Mouse (Mus musculus) left cerebral cortex, adult 9 months (tissue): ENCODE results near the gene Arrdc3.

Experiments
- DNase-seq, 2 experiments: peaks; one replicate each; pipeline ENCODE4 v3.0.0; 2022; ENCODE audit warnings: low spot score in 2 of 2

Arrdc3 gene

DNA sequence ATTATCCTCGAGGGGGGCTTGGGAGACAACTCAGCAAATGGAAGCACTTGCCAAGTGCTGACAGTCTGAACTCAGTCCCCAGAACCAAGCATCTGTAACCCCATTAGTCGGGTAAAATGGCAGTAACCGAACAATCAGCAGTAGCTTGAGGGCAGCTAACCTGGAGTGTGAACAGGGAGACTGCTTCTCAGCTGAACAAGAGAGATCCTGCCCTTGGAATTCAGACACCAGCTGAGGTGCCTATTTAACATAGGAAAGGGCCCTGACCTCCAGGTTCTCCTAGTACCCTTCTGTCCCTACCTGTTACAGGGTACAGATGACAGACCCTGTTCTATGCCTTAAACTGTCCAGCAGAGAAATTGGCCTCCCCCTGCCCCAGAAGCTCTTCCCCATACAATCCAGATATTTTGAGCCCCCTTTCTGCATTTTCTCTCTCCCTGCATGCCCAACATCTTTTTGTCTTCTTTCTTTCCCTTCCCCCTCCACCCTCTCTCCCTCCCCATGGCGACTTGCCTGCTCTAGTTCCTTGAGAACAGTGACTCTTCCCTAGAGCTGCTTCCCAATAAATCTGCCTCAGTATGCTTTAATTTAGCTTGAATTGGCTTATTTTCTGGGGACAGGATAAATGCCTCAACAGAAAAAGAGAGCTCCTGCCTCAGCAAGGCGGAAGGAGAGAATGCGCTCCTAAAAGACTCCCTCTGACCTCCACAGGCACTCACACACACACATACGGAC, 38.6 kb downstream of the Arrdc3 start:
- no peak for DNase-seq

DNA sequence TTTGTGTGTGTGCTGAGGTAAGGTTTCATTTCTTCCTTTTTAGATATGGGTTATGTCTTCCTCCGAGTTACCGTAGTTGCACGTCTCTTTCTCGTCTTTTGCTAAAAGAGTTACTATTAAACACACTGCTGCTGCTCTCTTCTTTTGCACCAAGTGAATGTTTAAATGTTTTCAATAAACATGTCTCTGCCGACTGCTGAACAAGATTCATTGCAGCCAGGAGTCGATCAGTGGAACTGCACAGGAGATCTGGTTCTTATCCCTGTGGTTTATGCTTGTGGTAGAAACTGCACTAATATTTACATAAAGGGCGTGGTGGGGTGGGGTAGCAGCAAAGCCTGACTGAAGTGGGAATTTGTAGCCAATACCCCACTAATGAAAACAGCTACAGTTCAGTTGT, 45.0 kb downstream of the Arrdc3 start:
- DNase-seq: no peak

DNA sequence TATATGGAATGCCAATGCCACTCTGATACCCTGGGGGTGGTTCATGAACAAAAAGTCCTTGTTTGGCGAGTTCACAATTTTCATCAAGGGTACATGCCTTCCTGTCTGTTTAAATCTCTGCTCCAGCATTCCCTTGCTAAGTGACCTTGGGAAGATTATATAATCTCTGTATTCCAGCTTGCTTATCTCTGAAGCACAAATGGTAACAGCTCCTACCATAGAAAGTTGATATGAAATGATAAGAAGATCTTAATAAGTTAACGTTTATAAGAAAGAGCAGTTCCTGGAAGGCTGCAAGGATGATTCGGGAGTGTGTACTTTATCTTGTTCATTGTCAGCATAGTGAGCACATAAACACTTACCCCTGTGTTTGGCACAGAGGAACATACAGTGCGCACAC, 46.8 kb downstream of the Arrdc3 start:
- no peak for DNase-seq

DNA sequence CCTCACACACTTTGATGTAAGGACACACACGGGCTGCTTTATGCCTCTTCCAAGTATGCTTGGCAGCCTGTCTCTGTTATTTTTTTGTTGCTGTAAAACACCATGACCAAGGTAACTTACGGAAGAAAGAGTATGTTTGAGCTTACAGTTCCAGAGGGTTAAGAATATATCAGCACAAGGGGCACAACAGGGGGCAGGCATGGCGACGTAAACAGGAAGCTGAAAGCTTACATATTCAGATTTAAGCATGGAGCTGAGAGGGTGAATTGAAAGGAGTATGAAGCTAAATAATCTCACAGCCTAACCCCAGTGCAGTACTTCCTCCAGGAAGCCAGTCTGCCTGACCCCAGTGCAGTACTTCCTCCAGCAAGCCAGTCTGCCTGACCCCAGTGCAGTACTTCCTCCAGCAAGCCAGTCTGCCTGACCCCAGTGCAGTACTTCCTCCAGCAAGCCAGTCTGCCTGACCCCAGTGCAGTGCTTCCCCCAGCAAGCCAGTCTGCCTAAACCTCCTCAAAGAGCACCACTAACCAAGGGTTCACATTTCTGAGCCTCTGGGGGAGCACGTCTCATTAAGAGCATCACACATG, 49.7 kb downstream of the Arrdc3 start:
- DNase-seq: no peak

DNA sequence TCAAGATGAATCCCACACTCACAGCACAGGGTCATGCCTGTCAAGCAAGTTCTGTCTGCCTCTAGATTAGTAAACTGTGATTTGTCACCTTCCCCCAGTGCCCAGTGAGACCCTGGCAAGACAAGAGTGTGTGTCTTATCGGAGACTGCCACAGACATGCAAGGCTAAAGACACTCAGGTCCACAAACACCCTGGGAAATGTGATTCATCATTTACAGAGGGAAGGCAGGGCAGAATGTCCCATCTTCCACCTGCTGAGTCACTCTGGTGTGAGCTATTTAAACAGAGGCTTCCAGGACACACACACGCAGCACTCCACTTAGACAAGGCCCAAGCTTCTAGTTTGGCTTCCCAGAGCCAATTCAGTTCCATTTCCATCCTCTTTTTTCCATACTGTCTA, 53.2 kb downstream of the Arrdc3 start:
- DNase-seq: no peak

- DNase-seq: no peak
Observed at GRCm38 (mm10) chr13:80939228-80939627, 56.0 kb downstream of the Arrdc3 start.

- no peak for DNase-seq
Observed at GRCm38 (mm10) chr13:80939866-80940265, 56.7 kb downstream of the Arrdc3 start.

DNA sequence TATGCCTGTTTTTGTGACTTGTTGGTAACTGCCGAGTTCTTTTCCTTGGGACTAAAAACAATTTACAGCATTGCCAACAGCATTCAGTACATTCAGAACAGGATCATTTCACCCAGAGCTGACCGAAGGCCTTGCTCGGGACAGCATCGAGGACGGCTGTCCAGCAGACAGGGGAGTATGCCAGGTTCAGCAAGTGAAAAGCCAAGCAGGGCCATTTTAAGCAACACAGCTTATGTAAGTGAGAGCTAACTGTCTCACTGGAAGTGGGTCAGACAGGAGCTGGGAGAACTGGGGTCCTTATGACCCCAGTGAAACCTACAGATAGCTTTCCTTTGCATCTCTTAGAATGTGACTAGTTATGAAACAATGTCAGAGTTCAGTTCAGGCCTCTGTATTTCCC, 57.2 kb downstream of the Arrdc3 start:
- DNase-seq: no peak

- peak in 1 of 2 experiments; percentile 34 for DNase-seq
Observed at GRCm38 (mm10) chr13:80940860-80941630, 57.9 kb downstream of the Arrdc3 start.

DNA sequence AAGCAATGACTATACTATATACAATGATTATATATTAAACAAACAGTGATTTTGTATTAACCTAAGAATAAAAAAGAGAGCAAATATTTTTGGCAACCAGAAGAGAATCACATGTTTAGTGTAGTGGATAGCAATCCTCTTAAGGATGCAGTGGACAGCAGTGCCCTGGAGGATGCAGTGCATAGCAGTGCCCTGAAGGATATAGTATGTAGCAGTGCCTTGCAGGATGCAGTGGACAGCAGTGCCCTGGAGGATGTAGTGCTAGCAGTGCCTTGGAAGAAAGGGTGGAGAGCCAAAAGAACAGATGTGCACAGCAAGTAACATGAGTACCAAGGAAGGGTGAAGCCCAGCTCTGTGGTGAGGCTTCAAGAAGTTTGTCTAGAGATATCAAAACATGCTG, 61.3 kb downstream of the Arrdc3 start:
- DNase-seq: no peak
